Mouse (Mus musculus) myocyte (in vitro differentiated cells): ENCODE data around the gene Lpar3.

Experiments
- CEBPB ChIP-seq: IDR thresholded peaks from 2 replicates; pipeline ENCODE4 v1.6.1; 2011; ENCODE audit warnings: mild to moderate bottlenecking, moderate library complexity; ENCODE audit not compliant: poor library complexity, insufficient read depth, severe bottlenecking
- E2F4 ChIP-seq: IDR thresholded peaks from one replicate; pipeline ENCODE4 v1.6.1; 2011; ENCODE audit warnings: mild to moderate bottlenecking, control low read depth, moderate library complexity; ENCODE audit not compliant: insufficient read depth
- MAX ChIP-seq: IDR thresholded peaks from one replicate; pipeline ENCODE4 v1.6.1; 2011; ENCODE audit warnings: low read depth, mild to moderate bottlenecking, control low read depth
- MYOG ChIP-seq, 3 experiments: IDR thresholded peaks; one replicate each; pipeline ENCODE4 v1.6.1; 2011; ENCODE audit warnings: control low read depth in 2 of 3, low read depth in 2 of 3, mild to moderate bottlenecking in 2 of 3; ENCODE audit not compliant: insufficient read length in 2 of 3, control insufficient read depth in 1 of 3, insufficient read depth in 1 of 3
- POLR2A ChIP-seq: IDR thresholded peaks from one replicate; pipeline ENCODE4 v1.6.1; 2011; ENCODE audit warnings: low read depth, mild to moderate bottlenecking, control low read depth, moderate library complexity; ENCODE audit not compliant: insufficient read length
- POLR2AphosphoS2 ChIP-seq: IDR thresholded peaks from one replicate; pipeline ENCODE4 v1.6.1; 2011; ENCODE audit warnings: low read depth, control low read depth; ENCODE audit not compliant: insufficient read length
- REST ChIP-seq: IDR thresholded peaks from one replicate; pipeline ENCODE4 v1.6.1; 2011; ENCODE audit warnings: mild to moderate bottlenecking, control low read depth, moderate library complexity; ENCODE audit not compliant: insufficient read depth, insufficient read length
- SRF ChIP-seq: IDR thresholded peaks from one replicate; pipeline ENCODE4 v1.6.1; 2011; ENCODE audit warnings: low read depth; ENCODE audit not compliant: control insufficient read depth, insufficient read length
- TCF12 ChIP-seq: IDR thresholded peaks from one replicate; pipeline ENCODE4 v1.6.1; 2011; ENCODE audit warnings: mild to moderate bottlenecking, control low read depth; ENCODE audit not compliant: poor library complexity, insufficient read depth, severe bottlenecking
- TCF3 ChIP-seq: IDR thresholded peaks from one replicate; pipeline ENCODE4 v1.6.1; 2011; ENCODE audit warnings: low read depth, control low read depth; ENCODE audit not compliant: insufficient read length
- USF1 ChIP-seq: IDR thresholded peaks from one replicate; pipeline ENCODE4 v1.6.1; 2011; ENCODE audit warnings: low read depth, mild to moderate bottlenecking, control low read depth, moderate library complexity

DNA sequence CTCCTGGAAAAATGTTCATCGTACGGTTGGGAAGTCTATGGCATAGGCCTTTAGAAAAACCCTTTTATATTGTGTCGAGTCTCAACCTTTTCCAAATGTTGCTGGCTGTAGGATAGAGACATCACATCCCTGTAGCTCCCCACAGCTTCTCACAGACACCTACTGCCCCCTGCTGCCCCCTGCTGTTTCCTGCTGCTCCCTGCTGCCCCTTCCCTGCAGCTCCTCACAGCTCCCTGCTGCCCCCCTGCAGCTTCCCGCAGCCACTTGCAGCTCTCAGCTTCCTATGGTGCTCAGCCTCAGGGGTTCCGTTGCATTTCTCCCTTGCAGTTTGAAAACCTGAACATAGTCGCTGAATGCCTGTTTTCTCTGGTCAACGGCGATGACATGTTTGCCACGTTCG lies 30.8 kb upstream of the Lpar3 start:
- TF ChIP-seq POLR2A (no peak), USF1 (no peak), SRF (no peak), TCF12 (no peak), POLR2AphosphoS2 (no peak), REST (no peak), MAX (no peak), CEBPB (no peak), TCF3 (no peak), E2F4 (no peak), MYOG (IDR thresholded peaks at IDR 0.05; ENCODE audit: control insufficient read depth in 1 of 3, insufficient read depth in 1 of 3, insufficient read length in 2 of 3, low read depth in 2 of 3) (no peak)
